Mouse (Mus musculus): ENCODE results near the gene Fbxw10. TPM values are rescaled to one million over a fixed set of nuclear protein-coding genes. Genes with fewer than 3 reads are reported as not detected.
A peak's percentile ranks its signal among the peaks of the same experiment; 100 is the strongest.

Gene Fbxw10
- polyA plus RNA-seq, 1 experiment from 2014 or later = 0.25 TPM

- 61% methylated on average over 6 of the region's 6 CpGs for WGBS
- no peak overlapping the region for H3K9ac ChIP-seq (replicated peaks; ENCODE audit: low read depth, low read length)
- H3K4me3 ChIP-seq (replicated peaks; ENCODE audit: low read length) = no peak overlapping the region
- H3K9me3 ChIP-seq (ENCODE audit: control insufficient read depth, low read length) = no peaks in the 10 kb centered on the region
- H3K36me3 ChIP-seq (ENCODE audit: control insufficient read depth, insufficient read depth) = no peaks in the 10 kb centered on the region
- no peaks in the 10 kb centered on the region for H3K27me3 ChIP-seq (replicated peaks; ENCODE audit: control insufficient read depth, insufficient read depth, low read length)
- peaks cover 16% of the 10 kb centered on the region for H3K4me1 ChIP-seq (replicated peaks; ENCODE audit: control insufficient read depth, insufficient read depth, low read length)
- no peak overlapping the region for H3K4me2 ChIP-seq (ENCODE audit: low read length)
- no peak for ATAC-seq
- no peak overlapping the region for H3K27ac ChIP-seq (ENCODE audit: low read length)
Observed at GRCm38 (mm10) chr11:62816591-62816990, 30.3 kb upstream of the Fbxw10 start.

GRCm38 (mm10) chr11:62819059-62819686, 27.7 kb upstream of the Fbxw10 start:
- H3K9me3 ChIP-seq (ENCODE audit: control insufficient read depth, low read length) = no peaks in the 10 kb centered on the region
- no peak overlapping the region for H3K9ac ChIP-seq (replicated peaks; ENCODE audit: low read depth, low read length)
- no peaks in the 10 kb centered on the region for H3K36me3 ChIP-seq (ENCODE audit: control insufficient read depth, insufficient read depth)
- no peak for ATAC-seq
- H3K4me1 ChIP-seq (replicated peaks; ENCODE audit: control insufficient read depth, insufficient read depth, low read length) = peaks cover 16% of the 10 kb centered on the region
- H3K27ac ChIP-seq (ENCODE audit: low read length) = no peak overlapping the region
- H3K4me3 ChIP-seq (replicated peaks; ENCODE audit: low read length) = no peak overlapping the region
- 94% methylated on average over 8 of the region's 8 CpGs for WGBS
- H3K27me3 ChIP-seq (replicated peaks; ENCODE audit: control insufficient read depth, insufficient read depth, low read length) = no peaks in the 10 kb centered on the region
- no peak overlapping the region for H3K4me2 ChIP-seq (ENCODE audit: low read length)

GRCm38 (mm10) chr11:62820059-62820541, 26.8 kb upstream of the Fbxw10 start, which contains the start of gene Trim16:
Gene Trim16, plus strand, starts transcription at chr11:62820231.
- peak; percentile 91 for ATAC-seq

GRCm38 (mm10) chr11:62820661-62821437, 26.0 kb upstream of the Fbxw10 start:
- peaks cover 16% of the 10 kb centered on the region for H3K4me1 ChIP-seq (replicated peaks; ENCODE audit: control insufficient read depth, insufficient read depth, low read length)
- H3K4me2 ChIP-seq (ENCODE audit: low read length) = peak overlapping the region; percentile 65
- peak overlapping the region; percentile 45 for H3K9ac ChIP-seq (replicated peaks; ENCODE audit: low read depth, low read length)
- WGBS = 23% methylated on average over 16 of the region's 16 CpGs
- no peaks in the 10 kb centered on the region for H3K27me3 ChIP-seq (replicated peaks; ENCODE audit: control insufficient read depth, insufficient read depth, low read length)
- H3K36me3 ChIP-seq (ENCODE audit: control insufficient read depth, insufficient read depth) = no peaks in the 10 kb centered on the region
- peak; percentile 43 for ATAC-seq
- no peak overlapping the region for H3K27ac ChIP-seq (ENCODE audit: low read length)
- H3K9me3 ChIP-seq (ENCODE audit: control insufficient read depth, low read length) = no peaks in the 10 kb centered on the region
- H3K4me3 ChIP-seq (replicated peaks; ENCODE audit: low read length) = peak overlapping the region; percentile 39

More at GRCm38 (mm10) chr11:62820059-62820541, 26.8 kb upstream of the Fbxw10 start, which contains the start of gene Trim16:
- Histone ChIP-seq H3K9me3 (ENCODE audit: control insufficient read depth, low read length) (no peaks in the 10 kb centered on the region), H3K9ac (replicated peaks; ENCODE audit: low read depth, low read length) (peak within 1 kb of the TSS; percentile 45), H3K4me2 (ENCODE audit: low read length) (peak within 1 kb of the TSS; percentile 65), H3K27ac (ENCODE audit: low read length) (no peak within 1 kb of the TSS), H3K4me1 (replicated peaks; ENCODE audit: control insufficient read depth, insufficient read depth, low read length) (peaks cover 16% of the 10 kb centered on the region), H3K4me3 (replicated peaks; ENCODE audit: low read length) (peak within 1 kb of the TSS; percentile 39), H3K36me3 (ENCODE audit: control insufficient read depth, insufficient read depth) (no peaks in the 10 kb centered on the region), H3K27me3 (replicated peaks; ENCODE audit: control insufficient read depth, insufficient read depth, low read length) (no peaks in the 10 kb centered on the region)
- WGBS = 4% methylated on average over 15 of the region's 15 CpGs

DNA sequence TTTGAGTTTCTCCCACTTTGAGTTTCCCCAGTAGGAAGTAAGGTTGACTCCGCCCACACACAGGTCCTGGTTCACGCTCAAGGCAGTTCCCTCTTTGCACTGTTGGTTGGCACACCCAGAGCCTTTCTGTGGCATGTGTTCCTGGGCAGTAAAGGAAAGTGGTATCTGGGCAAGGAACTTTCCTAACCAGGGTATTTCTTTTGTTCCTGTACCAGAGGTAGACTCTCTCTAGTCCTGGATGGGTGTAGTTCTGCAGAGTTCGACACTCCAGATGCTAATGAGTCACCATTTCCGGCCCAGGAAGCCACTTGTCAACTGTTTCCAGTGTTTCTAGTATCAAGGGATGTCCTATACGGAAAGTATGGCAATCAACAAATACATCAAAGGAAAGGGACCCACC, 25.0 kb upstream of the Fbxw10 start:
- H3K4me3 ChIP-seq (replicated peaks; ENCODE audit: low read length) = no peak overlapping the region
- no peaks in the 10 kb centered on the region for H3K27me3 ChIP-seq (replicated peaks; ENCODE audit: control insufficient read depth, insufficient read depth, low read length)
- H3K4me1 ChIP-seq (replicated peaks; ENCODE audit: control insufficient read depth, insufficient read depth, low read length) = peaks cover 16% of the 10 kb centered on the region
- no peaks in the 10 kb centered on the region for H3K9me3 ChIP-seq (ENCODE audit: control insufficient read depth, low read length)
- ATAC-seq = no peak
- H3K4me2 ChIP-seq (ENCODE audit: low read length) = no peak overlapping the region
- 77% methylated on average over 5 of the region's 5 CpGs for WGBS
- H3K27ac ChIP-seq (ENCODE audit: low read length) = no peak overlapping the region
- H3K9ac ChIP-seq (replicated peaks; ENCODE audit: low read depth, low read length) = no peak overlapping the region
- no peaks in the 10 kb centered on the region for H3K36me3 ChIP-seq (ENCODE audit: control insufficient read depth, insufficient read depth)

DNA sequence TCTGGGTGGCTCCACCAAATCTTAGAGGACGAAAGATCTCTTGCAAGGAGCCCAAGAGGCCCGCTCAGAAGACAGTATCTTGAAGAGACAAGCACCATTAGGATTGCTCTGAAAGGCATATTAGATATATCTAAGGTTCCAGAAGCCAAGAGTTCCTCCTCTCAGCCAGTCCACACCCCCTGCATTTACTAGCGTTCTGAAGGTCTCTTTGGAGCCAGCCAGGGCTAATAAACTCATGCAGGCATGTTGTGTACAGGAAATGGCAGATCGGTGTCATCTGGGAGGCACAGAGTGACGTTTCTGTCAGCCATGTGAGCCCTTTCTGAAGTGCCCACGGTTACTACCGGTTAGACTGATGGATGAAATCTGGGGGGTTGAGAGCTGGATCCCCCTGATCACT, 22.7 kb upstream of the Fbxw10 start:
- Histone ChIP-seq H3K4me1 (replicated peaks; ENCODE audit: control insufficient read depth, insufficient read depth, low read length) (peaks cover 16% of the 10 kb centered on the region), H3K27me3 (replicated peaks; ENCODE audit: control insufficient read depth, insufficient read depth, low read length) (no peaks in the 10 kb centered on the region), H3K9ac (replicated peaks; ENCODE audit: low read depth, low read length) (no peak overlapping the region), H3K9me3 (ENCODE audit: control insufficient read depth, low read length) (no peaks in the 10 kb centered on the region), H3K27ac (ENCODE audit: low read length) (no peak overlapping the region), H3K36me3 (ENCODE audit: control insufficient read depth, insufficient read depth) (no peaks in the 10 kb centered on the region), H3K4me2 (ENCODE audit: low read length) (no peak overlapping the region), H3K4me3 (replicated peaks; ENCODE audit: low read length) (no peak overlapping the region)
- 84% methylated on average over 7 of the region's 7 CpGs for whole genome bisulfite sequencing
- ATAC-seq = no peak

- Histone ChIP-seq H3K9ac (replicated peaks; ENCODE audit: low read depth, low read length) (no peak overlapping the region), H3K4me1 (replicated peaks; ENCODE audit: control insufficient read depth, insufficient read depth, low read length) (peaks cover 6% of the 10 kb centered on the region), H3K4me2 (ENCODE audit: low read length) (no peak overlapping the region), H3K36me3 (ENCODE audit: control insufficient read depth, insufficient read depth) (no peaks in the 10 kb centered on the region), H3K4me3 (replicated peaks; ENCODE audit: low read length) (no peak overlapping the region), H3K9me3 (ENCODE audit: control insufficient read depth, low read length) (no peaks in the 10 kb centered on the region), H3K27ac (ENCODE audit: low read length) (no peak overlapping the region), H3K27me3 (replicated peaks; ENCODE audit: control insufficient read depth, insufficient read depth, low read length) (no peaks in the 10 kb centered on the region)
- ATAC-seq = no peak
- 85% methylated on average over 9 of the region's 9 CpGs for WGBS
Observed at GRCm38 (mm10) chr11:62825222-62826105, 21.4 kb upstream of the Fbxw10 start.

DNA sequence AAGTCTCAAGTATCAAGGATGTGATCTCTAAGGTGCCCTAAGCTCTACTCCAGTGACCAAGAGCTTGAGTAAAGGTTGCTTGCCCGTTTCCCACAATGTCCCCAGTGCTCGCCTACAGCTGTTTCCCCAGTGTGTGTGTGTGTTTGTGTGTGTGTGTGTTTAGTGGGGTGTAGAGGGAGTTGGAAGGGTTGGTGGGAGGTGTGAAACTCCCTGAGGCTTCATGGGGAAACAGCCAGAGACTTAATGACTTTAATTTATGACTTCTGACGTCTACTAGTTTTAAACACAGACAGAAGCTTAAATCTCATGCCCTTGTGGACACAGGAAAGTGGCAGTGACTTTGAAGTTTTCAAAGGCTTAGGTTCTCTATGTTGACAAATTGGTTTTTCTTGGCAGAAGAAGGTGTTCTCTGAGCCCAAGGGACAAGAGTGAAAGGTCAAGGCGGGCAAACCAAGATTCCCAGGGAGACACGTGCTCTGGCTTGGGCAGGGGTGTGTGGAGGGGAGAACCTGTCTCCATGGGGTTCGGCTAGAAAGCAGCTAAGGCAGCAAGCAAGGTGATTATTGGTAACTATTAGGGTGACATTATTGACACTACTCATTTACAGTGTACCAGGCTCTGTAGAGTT, 20.6 kb upstream of the Fbxw10 start:
- Histone ChIP-seq H3K27ac (ENCODE audit: low read length) (no peak overlapping the region), H3K4me1 (replicated peaks; ENCODE audit: control insufficient read depth, insufficient read depth, low read length) (no peaks in the 10 kb centered on the region), H3K27me3 (replicated peaks; ENCODE audit: control insufficient read depth, insufficient read depth, low read length) (no peaks in the 10 kb centered on the region), H3K9me3 (ENCODE audit: control insufficient read depth, low read length) (no peaks in the 10 kb centered on the region), H3K9ac (replicated peaks; ENCODE audit: low read depth, low read length) (no peak overlapping the region), H3K4me3 (replicated peaks; ENCODE audit: low read length) (no peak overlapping the region), H3K4me2 (ENCODE audit: low read length) (no peak overlapping the region), H3K36me3 (ENCODE audit: control insufficient read depth, insufficient read depth) (no peaks in the 10 kb centered on the region)
- 83% methylated on average over 6 of the region's 6 CpGs for WGBS
- ATAC-seq = no peak
